Mouse (Mus musculus) olfactory bulb, adult 2 months (tissue): ENCODE measurements around the gene Supv3l1.

Source experiments
- CTCF ChIP-seq: fragments of 200-500 bp; IDR thresholded peaks from 2 replicates; pipeline ENCODE4 v1.5.1; 2012; ENCODE audit warnings: low read depth, mild to moderate bottlenecking, low read length, moderate library complexity; ENCODE audit not compliant: insufficient read depth
- POLR2A ChIP-seq: fragments of 200-500 bp; IDR thresholded peaks from 2 replicates; pipeline ENCODE4 v1.6.1; 2012; ENCODE audit warnings: mild to moderate bottlenecking, low read depth, low read length, moderate library complexity; ENCODE audit not compliant: insufficient read depth

GRCm38 (mm10) chr10:62412906-62413605, 36.5 kb downstream of the Supv3l1 start:
- TF ChIP-seq POLR2A = no peak
- no peak for TF ChIP-seq CTCF
